Mouse (Mus musculus) embryonic facial prominence, embryonic 11.5 days (tissue): Measurements from ENCODE around the gene Srrm4. TPM values are rescaled to one million over a fixed set of nuclear protein-coding genes. Genes with fewer than 3 reads are reported as not detected.

Experiments used
- ATAC-seq: fragments of 200-750 bp; cut with Nextera tagmentation; replicated peaks from 2 replicates; pipeline ENCODE4 v1.8.0; 2017; ENCODE audit warnings: low read depth; ENCODE audit not compliant: insufficient number of reproducible peaks, low FRiP score, low TSS enrichment
- DNase-seq: peaks from one replicate; pipeline ENCODE4 v3.0.0-alpha.2; 2015; ENCODE audit warnings: low spot score
- H3K27ac ChIP-seq: fragments of 300-500 bp; sonication (generic); replicated peaks from 2 replicates; pipeline ENCODE4 v1.5.1; 2014; ENCODE audit warnings: mild to moderate bottlenecking, low read depth, low read length, control low read depth
- H3K27me3 ChIP-seq: fragments of 300-500 bp; sonication (generic); 2 replicates; pipeline ENCODE4 v1.6.1; 2014; ENCODE audit warnings: mild to moderate bottlenecking, low read length, moderate library complexity, mixed read lengths; ENCODE audit not compliant: control insufficient read depth, insufficient read depth
- H3K36me3 ChIP-seq: fragments of 300-500 bp; sonication (generic); replicated peaks from 2 replicates; pipeline ENCODE4 v1.6.1; 2014; ENCODE audit warnings: low read depth, mild to moderate bottlenecking, low read length, moderate library complexity, mixed read lengths; ENCODE audit not compliant: control insufficient read depth, insufficient read depth
- H3K4me1 ChIP-seq: fragments of 300-500 bp; sonication (generic); 2 replicates; pipeline ENCODE4 v1.6.1; 2014; ENCODE audit warnings: low read length, mixed read lengths; ENCODE audit not compliant: control insufficient read depth, insufficient read depth
- H3K4me2 ChIP-seq: fragments of 300-500 bp; sonication (generic); 2 replicates; pipeline ENCODE4 v1.6.1; 2014; ENCODE audit warnings: low read depth, mild to moderate bottlenecking, control low read depth, low read length, moderate library complexity
- H3K4me3 ChIP-seq: fragments of 300-500 bp; sonication (generic); 2 replicates; pipeline ENCODE4 v1.5.1; 2014; ENCODE audit warnings: low read depth, low read length, control low read depth
- H3K9ac ChIP-seq: fragments of 300-500 bp; sonication (generic); replicated peaks from 2 replicates; pipeline ENCODE4 v1.6.1; 2014; ENCODE audit warnings: mild to moderate bottlenecking, control low read depth, low read length
- H3K9me3 ChIP-seq: fragments of 300-500 bp; sonication (generic); replicated peaks from 2 replicates; pipeline ENCODE4 v1.6.1; 2016; ENCODE audit warnings: mild to moderate bottlenecking, low read length, inconsistent platforms, mixed read lengths; ENCODE audit not compliant: control insufficient read depth
- WGBS: fragments of 180-500 bp; shearing (Covaris S2); extraction: QIAGEN DNeasy Blood & Tissue Kit; methylation state at CpG from one replicate; pipeline ENCODE4 v1.1.7; 2014; 5-methylcytosine and 5-hydroxymethylcytosine counted together
- polyA plus RNA-seq: library from polyadenylated mRNA; unstranded; fragments of >200 nt; fragmentation: Nextera tagmentation; extraction: Ambion mirVana; gene quantifications from 2 replicates; pipeline ENCODE4 v1.2.1, GENCODE M21; 2014

Srrm4 gene
- polyA plus RNA-seq, 1 experiment from 2014 or later, result 3.4 TPM

- Histone ChIP-seq H3K4me1 (no peaks in the 10 kb centered on the region), H3K27me3 (no peaks in the 10 kb centered on the region), H3K9me3 (no peaks in the 10 kb centered on the region), H3K36me3 (no peaks in the 10 kb centered on the region), H3K9ac (no peak overlapping the region), H3K4me3 (no peak overlapping the region), H3K4me2 (no peak overlapping the region), H3K27ac (no peak overlapping the region)
- ATAC-seq (no peak), DNase-seq (no peak)
Measured at GRCm38 (mm10) chr5:116552584-116552983, 39.0 kb downstream of the Srrm4 start.

GRCm38 (mm10) chr5:116545746-116546145, 45.9 kb downstream of the Srrm4 start:
- WGBS, result 36% methylated on average over 11 of the region's 11 CpGs
- DNase-seq, result peak; percentile 77
- H3K4me3 ChIP-seq, result no peak overlapping the region

GRCm38 (mm10) chr5:116542317-116542716, 49.3 kb downstream of the Srrm4 start:
- Histone ChIP-seq H3K4me1 (no peaks in the 10 kb centered on the region), H3K36me3 (no peaks in the 10 kb centered on the region)

More at GRCm38 (mm10) chr5:116545746-116546145, 45.9 kb downstream of the Srrm4 start:
- ATAC-seq, result no peak
- no peak overlapping the region for H3K4me2 ChIP-seq
- no peaks in the 10 kb centered on the region for H3K9me3 ChIP-seq
- no peaks in the 10 kb centered on the region for H3K27me3 ChIP-seq
- H3K36me3 ChIP-seq, result no peaks in the 10 kb centered on the region
- no peak overlapping the region for H3K27ac ChIP-seq
- no peak overlapping the region for H3K9ac ChIP-seq
- H3K4me1 ChIP-seq, result no peaks in the 10 kb centered on the region

GRCm38 (mm10) chr5:116541128-116541527, 50.5 kb downstream of the Srrm4 start:
- Histone ChIP-seq H3K4me3 (no peak overlapping the region), H3K27me3 (no peaks in the 10 kb centered on the region), H3K27ac (no peak overlapping the region), H3K9me3 (no peaks in the 10 kb centered on the region), H3K36me3 (no peaks in the 10 kb centered on the region), H3K4me1 (no peaks in the 10 kb centered on the region), H3K4me2 (no peak overlapping the region), H3K9ac (no peak overlapping the region)
- no peak for ATAC-seq
- 81% methylated on average over 3 of the region's 3 CpGs for WGBS
- no peak for DNase-seq

More at GRCm38 (mm10) chr5:116542317-116542716, 49.3 kb downstream of the Srrm4 start:
- WGBS, result 62% methylated on average over 7 of the region's 7 CpGs
- Histone ChIP-seq H3K27me3 (no peaks in the 10 kb centered on the region), H3K4me3 (no peak overlapping the region), H3K27ac (no peak overlapping the region), H3K4me2 (no peak overlapping the region), H3K9me3 (no peaks in the 10 kb centered on the region), H3K9ac (no peak overlapping the region)
- no peak for DNase-seq
- no peak for ATAC-seq

GRCm38 (mm10) chr5:116539360-116539759, 52.3 kb downstream of the Srrm4 start:
- H3K9me3 ChIP-seq, result no peaks in the 10 kb centered on the region
- WGBS, result 51% methylated on average over 3 of the region's 3 CpGs

GRCm38 (mm10) chr5:116538491-116538890, 53.1 kb downstream of the Srrm4 start:
- no peaks in the 10 kb centered on the region for H3K9me3 ChIP-seq
- DNase-seq, result peak; percentile 14

More at GRCm38 (mm10) chr5:116539360-116539759, 52.3 kb downstream of the Srrm4 start:
- Histone ChIP-seq H3K4me2 (no peak overlapping the region), H3K4me3 (no peak overlapping the region), H3K27me3 (no peaks in the 10 kb centered on the region), H3K4me1 (no peaks in the 10 kb centered on the region), H3K27ac (no peak overlapping the region), H3K36me3 (no peaks in the 10 kb centered on the region), H3K9ac (no peak overlapping the region)
- DNase-seq, result no peak
- ATAC-seq, result no peak

GRCm38 (mm10) chr5:116526324-116526723, 65.3 kb downstream of the Srrm4 start:
- H3K4me1 ChIP-seq, result no peaks in the 10 kb centered on the region
- ATAC-seq, result no peak
- H3K27me3 ChIP-seq, result no peaks in the 10 kb centered on the region
- no peak overlapping the region for H3K27ac ChIP-seq
- 56% methylated on average over 4 of the region's 4 CpGs for WGBS
- DNase-seq, result no peak
- no peak overlapping the region for H3K9ac ChIP-seq
- no peak overlapping the region for H3K4me2 ChIP-seq
- no peak overlapping the region for H3K4me3 ChIP-seq
- H3K9me3 ChIP-seq, result no peaks in the 10 kb centered on the region
- no peaks in the 10 kb centered on the region for H3K36me3 ChIP-seq

More at GRCm38 (mm10) chr5:116538491-116538890, 53.1 kb downstream of the Srrm4 start:
- no peak overlapping the region for H3K4me3 ChIP-seq
- H3K4me1 ChIP-seq, result no peaks in the 10 kb centered on the region
- no peak for ATAC-seq
- no peaks in the 10 kb centered on the region for H3K27me3 ChIP-seq
- no peak overlapping the region for H3K27ac ChIP-seq
- no peaks in the 10 kb centered on the region for H3K36me3 ChIP-seq
- no peak overlapping the region for H3K4me2 ChIP-seq
- H3K9ac ChIP-seq, result no peak overlapping the region
- 57% methylated on average over 3 of the region's 3 CpGs for WGBS

- Histone ChIP-seq H3K27me3 (no peaks in the 10 kb centered on the region), H3K9me3 (no peaks in the 10 kb centered on the region), H3K4me1 (no peaks in the 10 kb centered on the region), H3K36me3 (no peaks in the 10 kb centered on the region), H3K4me2 (no peak overlapping the region), H3K27ac (no peak overlapping the region), H3K4me3 (no peak overlapping the region), H3K9ac (no peak overlapping the region)
- ATAC-seq, result no peak
- DNase-seq, result no peak
- 86% methylated on average over 8 of the region's 8 CpGs for WGBS
Measured at GRCm38 (mm10) chr5:116525308-116525707, 66.3 kb downstream of the Srrm4 start.
